ENCODE assay signal across 26 mouse cellular contexts in genomic region chr1:39205021-39205420, GRCm38 (mm10). TPM values are rescaled to one million over a fixed set of nuclear protein-coding genes. Genes with fewer than 3 reads are reported as not detected.
A peak's percentile ranks its signal among the peaks of the same experiment; 100 is the strongest.
DNase-seq lines count a peak whose midpoint lies in the region; ATAC-seq and TF ChIP-seq lines count a peak whose summit lies in the region.
"Had no signal": no experiment of that assay in that cellular context is flagged by ENCODE, and none has a peak within 500 bp of the region (broad histone marks: within the 10 kb centered on the region; RNA-seq: fewer than 3 reads in every experiment).

No protein-coding gene starts in this region.

- no peaks in the 10 kb centered on the region for H3K9me3 ChIP-seq in liver, embryonic 12.5 days (replicated peaks)
- H3K9me3 ChIP-seq: embryonic facial prominence, embryonic 12.5 days; heart, embryonic 10.5 days; neural tube, embryonic 12.5 days had no signal

- no peak for TF ChIP-seq CTCF in liver, adult 2 months (IDR thresholded peaks at IDR 0.05; ENCODE audit: low read depth, low read length)
- TF ChIP-seq CTCF in bone marrow macrophage, adult 2 months (IDR thresholded peaks at IDR 0.05; ENCODE audit: low read depth, low read length), result no peak

- no peak overlapping the region for H3K9ac ChIP-seq in liver, adult 2 months (ENCODE audit: low read depth, low read length)
- H3K9ac ChIP-seq in liver, embryonic 12.5 days, result no peak overlapping the region
- H3K9ac ChIP-seq: embryonic facial prominence, embryonic 12.5 days; forebrain, postnatal 0 days; neural tube, embryonic 12.5 days had no signal

- no peak overlapping the region for H3K27ac ChIP-seq in liver, adult 2 months (replicated peaks; ENCODE audit: insufficient read depth, low read depth, low read length)
- no peak overlapping the region for H3K27ac ChIP-seq in liver, embryonic 12.5 days
- H3K27ac ChIP-seq in bone marrow macrophage, adult 2 months (ENCODE audit: insufficient read depth, low read depth, low read length), result no peak overlapping the region
- H3K27ac ChIP-seq: embryonic facial prominence, embryonic 12.5 days; heart, embryonic 10.5 days; layer of hippocampus, adult 2 months; neural tube, embryonic 12.5 days had no signal

- peak; percentile 61 for DNase-seq in liver, adult 2 months (ENCODE audit: extremely low read depth, low read depth, low spot score)
- DNase-seq in thymus, postnatal 14 days, result peak; percentile 59
- no peak for DNase-seq in adrenal gland, postnatal 14 days
- no peak for DNase-seq in adipocyte (ENCODE audit: low spot score)
- no peak for DNase-seq in kidney, adult 8-10 months
- DNase-seq: cerebellum, adult 9-10 months; forebrain, postnatal 0 days; gastrocnemius, postnatal 25 days; heart, postnatal 4 days; kidney, adult 18-20 months; kidney, postnatal 25 days; lung, adult 18-20 months; lung, postnatal 14 days; midbrain, embryonic 14.5 days; right cerebral cortex, postnatal 14 days; spleen, adult 18-20 months had no signal

- H3K36me3 ChIP-seq in liver, adult 2 months (ENCODE audit: control insufficient read depth, insufficient read depth, low read length), result no peaks in the 10 kb centered on the region
- no peaks in the 10 kb centered on the region for H3K36me3 ChIP-seq in liver, embryonic 12.5 days
- H3K36me3 ChIP-seq: embryonic facial prominence, embryonic 12.5 days; heart, embryonic 10.5 days; neural tube, embryonic 12.5 days had no signal

- peaks cover 13% of the 10 kb centered on the region; the same call in 1 of the 2 replicates for H3K4me1 ChIP-seq in liver, adult 2 months (ENCODE audit: control insufficient read depth, insufficient read depth, low read length)
- H3K4me1 ChIP-seq in liver, embryonic 12.5 days, result no peaks in the 10 kb centered on the region
- peaks cover 4% of the 10 kb centered on the region for H3K4me1 ChIP-seq in bone marrow macrophage, adult 2 months (ENCODE audit: control insufficient read depth, insufficient read depth, low read length)
- H3K4me1 ChIP-seq: embryonic facial prominence, embryonic 12.5 days; neural tube, embryonic 12.5 days had no signal

- ATAC-seq in liver, embryonic 12.5 days, result no peak
- ATAC-seq in megakaryocyte, adult 5-6 weeks (ENCODE audit: poor library complexity, severe bottlenecking), result 0 out of 2 replicates have a peak, but pooled peaks have one; percentile 30
- ATAC-seq: forebrain, postnatal 0 days; hindbrain, embryonic 16.5 days had no signal

- no peak overlapping the region for H3K4me3 ChIP-seq in liver, adult 2 months (ENCODE audit: insufficient read depth, low read depth, low read length)
- H3K4me3 ChIP-seq in liver, embryonic 12.5 days, result no peak overlapping the region
- peak overlapping the region; percentile 32 for H3K4me3 ChIP-seq in bone marrow macrophage, adult 2 months (ENCODE audit: insufficient read depth, low read length)
- H3K4me3 ChIP-seq: embryonic facial prominence, embryonic 12.5 days; heart, embryonic 10.5 days; layer of hippocampus, adult 2 months; neural tube, embryonic 12.5 days had no signal

- no peak for TF ChIP-seq POLR2A in liver, adult 2 months (IDR thresholded peaks at IDR 0.05; ENCODE audit: extremely low read depth, insufficient read depth, low read length)
- no peak for TF ChIP-seq POLR2A in bone marrow macrophage, adult 2 months (IDR thresholded peaks at IDR 0.05; ENCODE audit: borderline replicate concordance, low read depth, low read length)

- peaks cover 7% of the 10 kb centered on the region; the same call in 1 of the 2 replicates for H3K79me2 ChIP-seq in liver, adult 2 months (ENCODE audit: control insufficient read depth, insufficient read depth, low read length)

- no peaks in the 10 kb centered on the region for H3K27me3 ChIP-seq in liver, adult 2 months (ENCODE audit: control insufficient read depth, insufficient read depth, low read length)
- H3K27me3 ChIP-seq in liver, embryonic 12.5 days (replicated peaks), result no peaks in the 10 kb centered on the region; the same call in 1 of the 2 replicates
- H3K27me3 ChIP-seq: embryonic facial prominence, embryonic 12.5 days; neural tube, embryonic 12.5 days had no signal

- no peak overlapping the region for H3K4me2 ChIP-seq in liver, embryonic 12.5 days
- H3K4me2 ChIP-seq: embryonic facial prominence, embryonic 12.5 days; liver, embryonic 11.5 days; neural tube, embryonic 12.5 days had no signal

- WGBS in liver, adult 2 months, result 12% methylated on average over 10 of the region's 10 CpGs
- 75% methylated on average over 10 of the region's 10 CpGs for WGBS in liver, embryonic 12.5 days (ENCODE audit: insufficient replicate concordance)

RNA-seq across cellular contexts. Expression of gene Npas2, which starts 11.5 kb away (rescaled TPM):
- total RNA-seq in liver, adult 2 months (2014; rRNA removed), result 0.07 TPM in 1 of 2 replicates, not detected in the other
- polyA plus RNA-seq in liver, adult 2 months (2012; rRNA removed), result 3.7 and 5.2 TPM in 2 replicates
- 0.06 and 0.18 TPM in 2 replicates for polyA plus RNA-seq in liver, embryonic 12.5 days (2016; fragmentation: Nextera tagmentation; extraction: Ambion mirVana)
- polyA plus RNA-seq in bone marrow macrophage, adult 2 months (2012; ENCODE audit: insufficient read depth, insufficient read length, missing spikeins), result 0.60 and 0.75 TPM in 2 replicates
- total RNA-seq in megakaryocyte, adult 5-6 weeks (2015), result not detected in 2 replicates
- not detected in 2 replicates for total RNA-seq in megakaryocyte, adult 5-6 weeks (2017)
- total RNA-seq in adrenal gland, postnatal 14 days (2021), result 4.5 and 9.7 TPM in 2 replicates
- polyA plus RNA-seq: forebrain, embryonic 11.5 days had no signal

Comparison
In these comparisons a context has a peak if more than half of its experiments do, and no peak if none do; other contexts are left out.
1. DNase-seq: peak in liver, adult 2 months (single experiment) and thymus, postnatal 14 days (single experiment); none in adrenal gland, postnatal 14 days (single experiment), adipocyte (single experiment) and kidney, adult 8-10 months (0 of 2).